Mouse (Mus musculus) cortical plate, adult 2 months (tissue): ENCODE measurements around the gene Osbpl9. TPM values are rescaled to one million over a fixed set of nuclear protein-coding genes. Genes with fewer than 3 reads are reported as not detected.

Experiments used
- H3K27ac ChIP-seq: fragments of 200-500 bp; 2 replicates; pipeline ENCODE4 v1.5.1; 2012; ENCODE audit warnings: low read length, control low read depth, inconsistent platforms; ENCODE audit not compliant: insufficient read depth
- H3K4me1 ChIP-seq: fragments of 200-500 bp; 2 replicates; pipeline ENCODE4 v1.6.1; 2011; ENCODE audit warnings: low read length; ENCODE audit not compliant: control insufficient read depth, insufficient read depth
- H3K4me3 ChIP-seq: fragments of 200-500 bp; 2 replicates; pipeline ENCODE4 v1.5.1; 2011; ENCODE audit warnings: mild to moderate bottlenecking, low read length, control low read depth; ENCODE audit not compliant: insufficient read depth
- CTCF ChIP-seq: fragments of 200-500 bp; IDR thresholded peaks from 2 replicates; pipeline ENCODE4 v1.5.1; 2011; ENCODE audit warnings: mild to moderate bottlenecking, control low read depth, low read length; ENCODE audit not compliant: insufficient read depth; ENCODE audit errors: extremely low read depth
- POLR2A ChIP-seq: fragments of 200-500 bp; IDR thresholded peaks from 2 replicates; pipeline ENCODE4 v1.6.1; 2011; ENCODE audit warnings: mild to moderate bottlenecking, low read length, control low read depth; ENCODE audit not compliant: insufficient read depth; ENCODE audit errors: extremely low read depth
- polyA plus RNA-seq: library from polyadenylated mRNA; depleted of rRNA; stranded (reverse); fragments of >200 nt; gene quantifications from 2 replicates; pipeline ENCODE4 v1.2.3, GENCODE M21; 2012; rRNA removed

Gene Osbpl9
- 54.2 and 59.7 TPM in 2 replicates for polyA plus RNA-seq

DNA sequence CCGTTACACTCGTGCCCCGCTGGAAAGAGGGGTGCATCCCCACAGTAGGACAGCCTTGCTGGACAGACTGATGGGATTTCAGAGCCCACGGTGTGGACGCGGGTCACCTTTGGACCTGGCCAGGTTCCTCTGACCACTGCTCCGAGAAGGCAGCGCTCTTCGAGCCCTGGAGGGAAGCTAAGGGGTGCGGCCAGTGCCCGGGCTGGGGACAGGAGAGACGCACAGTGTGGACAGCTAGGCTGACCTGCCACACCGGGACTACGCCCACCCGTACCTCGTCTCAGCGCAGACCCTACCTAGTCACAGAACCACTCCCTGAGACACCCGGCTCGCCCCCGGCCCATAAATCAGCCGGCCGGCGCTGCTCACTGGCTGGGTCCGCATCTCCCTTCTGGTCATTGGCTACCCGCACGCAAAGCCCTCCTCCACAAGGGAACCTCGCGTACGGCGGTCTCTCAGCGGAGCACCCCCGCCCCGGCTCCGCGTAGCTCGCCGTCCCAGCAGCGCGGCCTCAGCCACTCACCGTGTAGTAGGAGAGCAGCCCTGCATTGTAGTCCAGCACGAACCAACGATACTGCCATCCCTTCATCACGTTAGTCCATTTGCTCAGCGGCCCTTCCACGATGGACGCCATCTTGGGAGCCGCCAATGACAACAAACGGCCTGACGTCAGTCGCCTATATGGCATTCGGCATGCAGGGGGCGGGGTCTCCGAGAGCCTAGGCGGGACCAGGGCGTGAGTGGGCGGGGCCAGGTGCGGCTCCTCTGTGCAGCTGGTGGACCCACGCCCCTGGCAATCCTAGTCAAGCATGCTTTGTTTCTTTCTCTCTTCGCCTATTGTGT lies at the start of gene Osbpl9:
TSS of gene Osbpl9 (minus strand) at position 691 of the 843 bp plus-strand sequence.
- Histone ChIP-seq H3K4me3 (peak within 1 kb of the TSS; percentile 53), H3K27ac (peak within 1 kb of the TSS; percentile 40; the same call in 1 of the 2 replicates), H3K4me1 (no peaks in the 10 kb centered on the region; the same call in 1 of the 2 replicates)
- TF ChIP-seq CTCF (no peak), POLR2A (peak; percentile 88)

GRCm38 (mm10) chr4:109251605-109252004 lies 49.5 kb upstream of the Osbpl9 start:
- Histone ChIP-seq H3K4me3 (no peak overlapping the region), H3K27ac (no peak overlapping the region), H3K4me1 (no peaks in the 10 kb centered on the region)
- peak; percentile 46 for TF ChIP-seq CTCF
- TF ChIP-seq POLR2A = no peak

- TF ChIP-seq POLR2A = no peak
- TF ChIP-seq CTCF = no peak
- Histone ChIP-seq H3K27ac (no peak overlapping the region), H3K4me3 (no peak overlapping the region), H3K4me1 (no peaks in the 10 kb centered on the region)
Measured at GRCm38 (mm10) chr4:109245016-109245620, 43.0 kb upstream of the Osbpl9 start.

GRCm38 (mm10) chr4:109244506-109244905 lies 42.4 kb upstream of the Osbpl9 start:
- no peak overlapping the region for H3K4me3 ChIP-seq
- TF ChIP-seq POLR2A = no peak
- no peak for TF ChIP-seq CTCF

DNA sequence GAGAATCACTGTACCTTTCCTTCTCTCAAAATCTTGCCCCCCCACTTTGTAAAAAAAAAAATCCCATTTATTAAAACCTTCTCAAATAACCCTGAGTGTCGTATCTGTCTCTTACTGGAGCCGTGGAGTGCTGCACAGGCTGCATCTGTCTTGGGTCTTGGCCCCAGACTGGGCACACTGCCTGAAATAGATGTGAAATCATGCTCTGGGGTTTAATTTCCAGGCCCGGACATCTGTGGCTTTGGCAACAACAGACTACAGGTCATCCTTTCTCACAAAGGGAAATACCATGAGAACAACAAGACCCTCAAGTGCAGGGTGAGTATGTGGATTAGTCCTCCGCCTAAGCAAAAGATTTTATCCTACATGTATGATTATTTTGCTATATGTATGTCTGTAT lies 39.9 kb upstream of the Osbpl9 start:
- TF ChIP-seq CTCF (no peak), POLR2A (no peak)
- no peak overlapping the region for H3K27ac ChIP-seq
- H3K4me1 ChIP-seq = no peaks in the 10 kb centered on the region
- no peak overlapping the region for H3K4me3 ChIP-seq

More at GRCm38 (mm10) chr4:109244506-109244905, 42.4 kb upstream of the Osbpl9 start:
- H3K27ac ChIP-seq = no peak overlapping the region
- no peaks in the 10 kb centered on the region for H3K4me1 ChIP-seq

- TF ChIP-seq CTCF = no peak
- TF ChIP-seq POLR2A = no peak
- H3K4me3 ChIP-seq = no peak overlapping the region
- no peak overlapping the region for H3K27ac ChIP-seq
- no peaks in the 10 kb centered on the region for H3K4me1 ChIP-seq
Measured at GRCm38 (mm10) chr4:109241221-109241620, 39.1 kb upstream of the Osbpl9 start.

DNA sequence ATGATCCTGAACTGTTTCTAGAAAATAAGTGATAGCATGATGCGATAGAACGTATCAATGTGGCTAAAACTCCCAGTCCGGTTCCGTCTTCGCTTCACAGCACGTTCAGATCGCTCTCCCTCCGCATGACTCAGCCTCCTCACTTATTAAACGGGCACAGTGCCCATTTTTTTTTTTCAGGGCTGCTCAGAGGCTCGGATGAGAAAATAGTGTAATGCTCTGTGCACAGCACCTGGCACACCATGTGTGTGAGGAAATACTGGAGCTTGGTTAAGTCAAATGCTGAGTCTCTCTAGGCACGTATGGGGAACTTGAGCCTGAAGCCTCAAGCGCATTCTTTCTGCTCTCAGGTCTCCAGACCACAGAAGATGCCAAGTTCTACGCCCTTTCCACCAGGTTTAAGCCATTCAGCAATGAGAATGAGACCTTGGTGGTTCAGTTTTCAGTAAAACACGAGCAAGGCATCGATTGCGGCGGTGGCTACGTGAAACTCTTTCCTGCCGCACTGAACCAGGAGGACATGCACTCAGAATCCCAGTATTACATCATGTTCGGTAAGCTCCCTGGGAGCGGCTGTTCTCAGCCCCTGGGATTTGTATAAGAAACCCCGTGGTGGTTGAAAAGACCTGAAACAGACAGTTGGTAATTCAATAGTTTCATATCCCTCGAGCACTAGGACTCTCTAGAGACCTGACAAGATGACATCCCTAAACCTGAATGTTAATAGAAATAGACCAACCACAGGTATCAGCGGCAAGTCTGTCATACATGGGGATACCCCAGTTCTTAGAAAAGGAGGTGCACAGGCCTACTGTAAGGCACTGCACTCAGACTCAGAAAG lies 36.6 kb upstream of the Osbpl9 start:
- H3K4me3 ChIP-seq = no peak overlapping the region
- TF ChIP-seq CTCF (no peak), POLR2A (no peak)
- no peak overlapping the region for H3K27ac ChIP-seq
- no peaks in the 10 kb centered on the region for H3K4me1 ChIP-seq

GRCm38 (mm10) chr4:109236186-109236879 lies 34.3 kb upstream of the Osbpl9 start:
- H3K27ac ChIP-seq = no peak overlapping the region
- no peak overlapping the region for H3K4me3 ChIP-seq
- no peak for TF ChIP-seq POLR2A
- H3K4me1 ChIP-seq = no peaks in the 10 kb centered on the region

GRCm38 (mm10) chr4:109234806-109235350 lies 32.8 kb upstream of the Osbpl9 start:
- H3K4me1 ChIP-seq = no peaks in the 10 kb centered on the region
- H3K27ac ChIP-seq = no peak overlapping the region
- H3K4me3 ChIP-seq = no peak overlapping the region
- no peak for TF ChIP-seq POLR2A
- TF ChIP-seq CTCF = no peak

GRCm38 (mm10) chr4:109234185-109234584 lies 32.1 kb upstream of the Osbpl9 start, which contains the start of gene Calr4:
Gene Calr4, plus strand, starts transcription at chr4:109234485.
- Histone ChIP-seq H3K4me3 (no peak within 1 kb of the TSS), H3K27ac (no peak within 1 kb of the TSS), H3K4me1 (no peaks in the 10 kb centered on the region)
- TF ChIP-seq POLR2A (no peak), CTCF (no peak)
